Mouse (Mus musculus): Measurements from ENCODE around the gene CN725425. TPM values are rescaled to one million over a fixed set of nuclear protein-coding genes. Genes with fewer than 3 reads are reported as not detected.

Gene CN725425
- polyA plus RNA-seq, 1 experiment from 2014 or later = not detected

GRCm38 (mm10) chr15:91172193-91172592 is 27.1 kb upstream of the CN725425 start:
- no peaks in the 10 kb centered on the region for H3K36me3 ChIP-seq (ENCODE audit: control insufficient read depth, insufficient read depth, low read length)
- no peaks in the 10 kb centered on the region for H3K9me3 ChIP-seq (replicated peaks; ENCODE audit: control insufficient read depth, low read length, poor library complexity, severe bottlenecking)
- H3K27ac ChIP-seq (ENCODE audit: low read length) = no peak overlapping the region
- no peaks in the 10 kb centered on the region for H3K4me1 ChIP-seq (ENCODE audit: control insufficient read depth, insufficient read depth, low read length)
- ATAC-seq = no peak
- no peak overlapping the region for H3K4me3 ChIP-seq (ENCODE audit: low read depth, low read length)
- no peak overlapping the region for H3K9ac ChIP-seq (ENCODE audit: low read depth, low read length)
- no peak overlapping the region for H3K4me2 ChIP-seq (ENCODE audit: low read length)
- WGBS = 77% methylated on average over 4 of the region's 4 CpGs
- no peaks in the 10 kb centered on the region for H3K27me3 ChIP-seq (ENCODE audit: control insufficient read depth, insufficient read depth, low read depth, low read length)

DNA sequence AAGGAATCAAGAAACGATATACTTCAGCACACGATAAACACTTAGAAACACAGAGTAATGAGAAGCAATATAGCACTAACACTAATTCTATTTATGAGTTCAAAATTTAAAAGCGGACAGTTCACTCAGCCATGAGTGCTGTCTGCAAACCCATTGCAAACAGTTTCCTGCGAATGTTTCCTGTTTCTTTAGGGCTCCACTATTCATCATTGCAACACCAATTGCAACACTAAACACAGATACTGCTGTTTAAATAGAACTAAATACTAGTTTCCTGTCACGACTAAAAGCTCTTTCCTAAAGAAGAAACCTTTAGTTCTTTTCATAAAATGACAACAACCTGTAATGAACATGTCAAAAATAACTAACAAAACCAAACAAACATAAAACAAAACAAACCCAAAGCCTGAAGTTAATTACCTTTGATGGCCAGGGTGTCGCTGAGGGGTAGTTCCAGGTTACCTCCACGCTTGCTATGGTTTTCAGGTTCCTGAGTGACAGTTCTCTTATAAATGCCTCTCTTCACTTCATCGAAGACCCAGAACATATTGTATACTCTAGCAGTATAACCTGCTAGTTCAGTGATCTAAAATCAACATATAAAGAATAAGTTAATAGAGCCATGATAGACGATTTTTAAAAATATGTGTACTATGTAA is 20.5 kb upstream of the CN725425 start:
- H3K4me3 ChIP-seq (ENCODE audit: low read depth, low read length) = no peak overlapping the region
- no peaks in the 10 kb centered on the region; the same call in 1 of the 2 replicates for H3K4me1 ChIP-seq (ENCODE audit: control insufficient read depth, insufficient read depth, low read length)
- H3K36me3 ChIP-seq (ENCODE audit: control insufficient read depth, insufficient read depth, low read length) = no peaks in the 10 kb centered on the region
- no peaks in the 10 kb centered on the region for H3K9me3 ChIP-seq (replicated peaks; ENCODE audit: control insufficient read depth, low read length, poor library complexity, severe bottlenecking)
- 92% methylated on average over 9 of the region's 9 CpGs for WGBS
- no peak overlapping the region for H3K27ac ChIP-seq (ENCODE audit: low read length)
- no peak overlapping the region for H3K9ac ChIP-seq (ENCODE audit: low read depth, low read length)
- no peak for ATAC-seq
- H3K27me3 ChIP-seq (ENCODE audit: control insufficient read depth, insufficient read depth, low read depth, low read length) = no peaks in the 10 kb centered on the region
- no peak overlapping the region for H3K4me2 ChIP-seq (ENCODE audit: low read length)

DNA sequence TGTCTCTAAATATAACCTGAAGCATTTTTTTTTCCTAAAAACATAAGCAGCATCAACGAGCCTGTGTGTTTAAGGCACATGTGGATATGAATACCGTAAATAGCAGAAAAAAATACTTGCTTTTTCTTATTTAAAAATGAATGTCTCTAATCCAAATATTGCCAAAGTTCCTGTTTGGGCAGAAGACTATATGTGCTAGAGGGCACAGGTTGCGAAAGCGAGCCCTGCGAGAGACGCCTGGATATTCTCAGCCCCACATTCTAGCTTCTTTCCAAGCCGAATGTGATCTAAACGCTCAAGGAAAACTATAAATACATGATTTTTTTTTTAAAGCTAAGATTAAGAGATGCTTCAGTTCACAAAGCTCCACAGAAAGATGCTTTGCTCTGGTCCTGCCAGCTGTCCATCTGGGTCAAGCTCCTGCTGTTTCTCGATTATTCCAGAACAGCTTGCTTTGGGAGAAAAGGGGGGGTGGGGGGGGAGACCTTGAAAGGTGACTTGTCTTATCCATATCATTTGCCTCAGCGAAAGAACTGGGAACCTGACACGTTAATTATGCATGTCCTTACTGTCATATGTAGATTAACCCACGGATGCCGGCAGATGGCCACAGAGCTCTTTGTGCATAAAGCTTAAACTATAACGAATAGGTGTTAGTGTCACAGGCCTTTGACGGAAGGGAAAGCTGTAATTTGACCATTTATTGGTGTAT is 19.2 kb upstream of the CN725425 start:
- no peaks in the 10 kb centered on the region for H3K9me3 ChIP-seq (replicated peaks; ENCODE audit: control insufficient read depth, low read length, poor library complexity, severe bottlenecking)
- H3K36me3 ChIP-seq (ENCODE audit: control insufficient read depth, insufficient read depth, low read length) = no peaks in the 10 kb centered on the region
- H3K27ac ChIP-seq (ENCODE audit: low read length) = no peak overlapping the region
- no peak overlapping the region for H3K4me3 ChIP-seq (ENCODE audit: low read depth, low read length)
- no peak for ATAC-seq
- H3K4me2 ChIP-seq (ENCODE audit: low read length) = no peak overlapping the region
- WGBS = 43% methylated on average over 15 of the region's 15 CpGs
- H3K4me1 ChIP-seq (ENCODE audit: control insufficient read depth, insufficient read depth, low read length) = no peaks in the 10 kb centered on the region; the same call in 1 of the 2 replicates
- H3K27me3 ChIP-seq (ENCODE audit: control insufficient read depth, insufficient read depth, low read depth, low read length) = no peaks in the 10 kb centered on the region
- H3K9ac ChIP-seq (ENCODE audit: low read depth, low read length) = no peak overlapping the region

DNA sequence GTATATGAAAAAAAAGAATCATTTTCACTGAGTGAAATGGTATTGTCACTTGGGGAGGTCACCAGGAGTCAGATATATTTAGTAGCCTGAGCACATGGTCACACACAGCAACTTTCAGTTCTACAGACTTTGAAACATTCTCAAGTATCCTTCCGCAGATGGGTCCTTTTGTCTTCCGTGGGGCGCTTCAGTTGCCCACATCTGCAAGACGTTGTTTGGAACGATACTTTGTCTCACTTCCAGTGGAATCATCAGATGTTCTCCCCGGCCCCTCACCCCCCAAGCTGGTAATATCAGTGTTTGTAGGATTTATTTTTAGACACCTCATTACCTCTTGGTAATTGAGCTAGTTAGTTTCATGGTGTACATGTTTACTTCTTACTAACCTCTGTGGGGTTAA is 12.9 kb upstream of the CN725425 start:
- H3K36me3 ChIP-seq (ENCODE audit: control insufficient read depth, insufficient read depth, low read length) = no peaks in the 10 kb centered on the region
- H3K9me3 ChIP-seq (replicated peaks; ENCODE audit: control insufficient read depth, low read length, poor library complexity, severe bottlenecking) = no peaks in the 10 kb centered on the region
- 79% methylated on average over 6 of the region's 6 CpGs for WGBS
- no peaks in the 10 kb centered on the region for H3K27me3 ChIP-seq (ENCODE audit: control insufficient read depth, insufficient read depth, low read depth, low read length)
- H3K4me1 ChIP-seq (ENCODE audit: control insufficient read depth, insufficient read depth, low read length) = peaks cover 9% of the 10 kb centered on the region
- H3K27ac ChIP-seq (ENCODE audit: low read length) = no peak overlapping the region
- H3K9ac ChIP-seq (ENCODE audit: low read depth, low read length) = no peak overlapping the region
- ATAC-seq = no peak
- H3K4me2 ChIP-seq (ENCODE audit: low read length) = no peak overlapping the region
- no peak overlapping the region for H3K4me3 ChIP-seq (ENCODE audit: low read depth, low read length)

GRCm38 (mm10) chr15:91190026-91190425 is 9.3 kb upstream of the CN725425 start:
- Histone ChIP-seq H3K4me2 (ENCODE audit: low read length) (peak overlapping the region; percentile 72), H3K4me3 (ENCODE audit: low read depth, low read length) (peak overlapping the region; percentile 50), H3K27ac (ENCODE audit: low read length) (no peak overlapping the region), H3K36me3 (ENCODE audit: control insufficient read depth, insufficient read depth, low read length) (no peaks in the 10 kb centered on the region), H3K9ac (ENCODE audit: low read depth, low read length) (no peak overlapping the region), H3K4me1 (ENCODE audit: control insufficient read depth, insufficient read depth, low read length) (peaks cover 9% of the 10 kb centered on the region), H3K9me3 (replicated peaks; ENCODE audit: control insufficient read depth, low read length, poor library complexity, severe bottlenecking) (no peaks in the 10 kb centered on the region), H3K27me3 (ENCODE audit: control insufficient read depth, insufficient read depth, low read depth, low read length) (no peaks in the 10 kb centered on the region)
- ATAC-seq = no peak
- WGBS = 9% methylated on average over 4 of the region's 4 CpGs

GRCm38 (mm10) chr15:91190519-91191207 is 8.6 kb upstream of the CN725425 start:
- no peaks in the 10 kb centered on the region for H3K27me3 ChIP-seq (ENCODE audit: control insufficient read depth, insufficient read depth, low read depth, low read length)
- peaks cover 9% of the 10 kb centered on the region for H3K4me1 ChIP-seq (ENCODE audit: control insufficient read depth, insufficient read depth, low read length)
- no peaks in the 10 kb centered on the region for H3K9me3 ChIP-seq (replicated peaks; ENCODE audit: control insufficient read depth, low read length, poor library complexity, severe bottlenecking)
- H3K9ac ChIP-seq (ENCODE audit: low read depth, low read length) = peak overlapping the region; percentile 47
- H3K36me3 ChIP-seq (ENCODE audit: control insufficient read depth, insufficient read depth, low read length) = no peaks in the 10 kb centered on the region
- WGBS = 10% methylated on average over 17 of the region's 17 CpGs
- no peak for ATAC-seq
- peak overlapping the region; percentile 73; the same call in 1 of the 2 replicates for H3K27ac ChIP-seq (ENCODE audit: low read length)
- peak overlapping the region; percentile 72 for H3K4me2 ChIP-seq (ENCODE audit: low read length)
- peak overlapping the region; percentile 50 for H3K4me3 ChIP-seq (ENCODE audit: low read depth, low read length)

DNA sequence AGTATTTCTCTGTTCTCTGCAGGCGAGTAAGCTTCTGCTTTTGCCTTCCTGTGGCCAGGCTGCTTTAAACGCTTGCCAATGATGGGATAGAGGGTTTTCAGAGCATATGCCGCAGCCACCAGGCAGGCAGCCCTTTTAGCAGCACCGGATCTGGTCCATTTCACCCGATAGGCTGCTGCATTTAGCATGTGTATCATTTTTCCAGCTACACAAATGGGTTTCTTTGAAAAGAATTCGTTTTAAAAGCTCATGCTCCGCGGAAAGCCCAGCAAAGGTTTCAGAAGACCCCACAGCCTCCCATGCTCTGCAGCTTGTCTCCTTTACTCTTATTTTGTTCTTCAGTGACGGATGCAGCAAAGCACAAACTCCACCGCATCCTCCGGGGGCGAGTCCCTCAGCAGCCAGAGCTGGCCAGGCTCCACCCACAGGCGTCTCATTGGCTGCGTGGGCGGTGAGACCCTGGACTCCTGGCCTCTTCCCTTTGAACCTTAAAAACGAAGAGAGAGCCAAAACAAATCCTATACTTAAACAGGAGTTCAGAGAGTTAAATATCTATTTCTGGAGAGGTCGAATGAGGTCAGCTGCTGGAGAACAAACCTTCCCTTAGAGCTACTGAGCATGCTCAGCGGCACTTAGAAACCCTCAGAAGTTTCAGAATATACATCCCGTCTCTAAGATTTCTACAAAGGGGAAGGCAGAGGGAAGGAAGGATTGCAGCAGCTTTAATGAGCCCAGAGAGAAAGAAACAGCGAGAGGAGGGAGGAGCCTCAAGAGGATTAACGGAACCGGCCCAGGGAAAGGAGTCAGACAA is 7.7 kb upstream of the CN725425 start, which contains the start of gene Abcd2:
TSS of gene Abcd2 (minus strand) at position 388 of the 811 bp plus-strand sequence.
- peak within 1 kb of the TSS; percentile 73 for H3K27ac ChIP-seq (ENCODE audit: low read length)
- peaks cover 9% of the 10 kb centered on the region for H3K4me1 ChIP-seq (ENCODE audit: control insufficient read depth, insufficient read depth, low read length)
- peak within 1 kb of the TSS; percentile 72 for H3K4me2 ChIP-seq (ENCODE audit: low read length)
- H3K9me3 ChIP-seq (replicated peaks; ENCODE audit: control insufficient read depth, low read length, poor library complexity, severe bottlenecking) = no peaks in the 10 kb centered on the region
- no peaks in the 10 kb centered on the region for H3K36me3 ChIP-seq (ENCODE audit: control insufficient read depth, insufficient read depth, low read length)
- peak within 1 kb of the TSS; percentile 47 for H3K9ac ChIP-seq (ENCODE audit: low read depth, low read length)
- no peaks in the 10 kb centered on the region for H3K27me3 ChIP-seq (ENCODE audit: control insufficient read depth, insufficient read depth, low read depth, low read length)
- ATAC-seq = peak; percentile 95
- H3K4me3 ChIP-seq (ENCODE audit: low read depth, low read length) = peak within 1 kb of the TSS; percentile 50
- WGBS = 0% methylated on average over 22 of the region's 22 CpGs

DNA sequence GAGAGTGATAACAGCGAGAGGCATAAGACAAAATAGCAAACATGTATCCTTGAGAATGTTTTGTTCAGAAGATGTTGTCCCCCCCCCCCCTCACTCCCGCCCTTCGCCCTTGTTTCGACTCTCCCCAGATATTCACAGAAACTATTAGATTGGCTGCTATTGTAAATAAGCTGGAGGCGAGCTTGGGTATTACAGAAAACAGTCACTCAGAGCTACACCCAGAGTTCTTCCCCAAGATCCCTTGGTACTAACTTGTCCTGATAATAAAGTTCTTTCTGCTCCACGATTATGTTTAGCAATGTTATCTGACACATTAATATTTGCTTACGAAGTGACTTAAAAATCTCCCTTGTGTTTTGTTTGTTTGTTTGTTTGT is 7.1 kb upstream of the CN725425 start:
- Histone ChIP-seq H3K9ac (ENCODE audit: low read depth, low read length) (peak overlapping the region; percentile 43), H3K27ac (ENCODE audit: low read length) (peak overlapping the region; percentile 73), H3K4me2 (ENCODE audit: low read length) (peak overlapping the region; percentile 72), H3K9me3 (replicated peaks; ENCODE audit: control insufficient read depth, low read length, poor library complexity, severe bottlenecking) (no peaks in the 10 kb centered on the region), H3K4me3 (ENCODE audit: low read depth, low read length) (peak overlapping the region; percentile 50), H3K4me1 (ENCODE audit: control insufficient read depth, insufficient read depth, low read length) (peaks cover 9% of the 10 kb centered on the region), H3K36me3 (ENCODE audit: control insufficient read depth, insufficient read depth, low read length) (no peaks in the 10 kb centered on the region), H3K27me3 (ENCODE audit: control insufficient read depth, insufficient read depth, low read depth, low read length) (no peaks in the 10 kb centered on the region)
- WGBS = 8% methylated on average over 7 of the region's 7 CpGs
- peak; percentile 59; the same call in 1 of the 2 replicates for ATAC-seq
